Mouse (Mus musculus) cerebellum, adult 18-20 months (tissue): ENCODE results near the gene Nfix.

Experiments used
- DNase-seq, 2 experiments: peaks; one replicate each; pipeline ENCODE4 v3.0.0; 2021

Nfix gene

GRCm38 (mm10) chr8:84797971-84798370 is 2.2 kb downstream of the Nfix start:
- DNase-seq = peak; percentile 20 to 41

- DNase-seq = peak; percentile 22 to 33
Measured at GRCm38 (mm10) chr8:84797256-84797797, 2.8 kb downstream of the Nfix start.

- DNase-seq = peak; percentile 65 to 74
Measured at GRCm38 (mm10) chr8:84794486-84794885, 5.7 kb downstream of the Nfix start.

DNA sequence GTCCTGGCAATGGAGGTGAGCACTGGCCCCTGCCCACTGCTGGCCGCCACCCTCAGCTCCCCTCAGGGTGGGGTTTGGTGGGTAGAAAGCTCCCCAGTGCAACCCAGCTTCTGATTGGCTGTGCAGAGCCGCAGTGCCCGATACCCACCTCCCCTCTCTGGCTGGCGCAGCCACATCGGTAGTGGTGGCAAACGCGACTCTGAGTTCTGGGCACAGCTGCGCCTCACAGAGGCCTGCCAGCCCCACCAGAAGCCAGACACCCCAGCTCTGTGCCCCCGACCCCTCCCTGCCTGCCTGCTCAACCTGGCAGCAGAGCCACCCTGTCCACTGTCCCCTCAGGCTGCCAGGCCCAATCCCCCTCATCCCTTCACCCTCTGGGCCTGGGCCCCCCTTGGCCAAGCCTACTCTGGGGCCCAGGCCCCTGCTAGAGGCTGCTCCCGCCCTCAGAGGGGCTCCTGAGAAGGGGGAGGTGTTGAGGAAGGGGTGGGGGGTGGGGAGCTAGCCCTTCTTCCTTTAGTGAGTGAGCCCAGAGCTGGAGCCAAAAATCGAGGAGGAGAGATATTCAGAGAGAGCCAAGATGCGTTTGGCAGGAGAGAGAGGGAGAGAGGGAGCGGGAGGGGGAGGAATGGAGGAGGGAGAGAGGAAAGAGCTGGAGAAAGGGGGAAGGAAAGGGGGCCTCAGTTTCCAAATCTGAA is 6.2 kb downstream of the Nfix start:
- DNase-seq = peak; percentile 72 to 87

DNA sequence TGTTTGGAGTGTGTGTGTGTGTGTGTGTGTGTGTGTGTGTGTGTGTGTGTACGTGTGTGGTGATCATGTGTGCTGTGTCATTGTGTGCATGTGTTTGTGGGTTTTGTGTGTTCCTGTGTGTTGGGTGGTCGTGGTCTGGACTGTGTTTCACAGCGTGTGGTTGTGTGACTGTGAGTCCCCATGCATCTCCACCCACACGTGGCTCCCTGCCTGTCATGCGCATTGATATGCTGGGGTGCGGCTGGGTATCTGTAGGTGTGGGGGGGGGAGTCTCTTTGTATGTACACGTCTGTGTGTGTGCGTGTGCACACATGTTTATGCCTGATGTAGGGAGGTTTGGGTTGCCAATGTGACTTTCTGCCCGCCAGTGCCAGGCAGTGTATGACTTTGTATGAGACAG is 7.0 kb downstream of the Nfix start:
- DNase-seq = peak; percentile 39 to 51

- peak; percentile 21 to 41 for DNase-seq
Measured at GRCm38 (mm10) chr8:84792429-84792947, 7.7 kb downstream of the Nfix start.

GRCm38 (mm10) chr8:84790537-84790936 is 9.6 kb downstream of the Nfix start:
- DNase-seq = peak; percentile 15 to 49

DNA sequence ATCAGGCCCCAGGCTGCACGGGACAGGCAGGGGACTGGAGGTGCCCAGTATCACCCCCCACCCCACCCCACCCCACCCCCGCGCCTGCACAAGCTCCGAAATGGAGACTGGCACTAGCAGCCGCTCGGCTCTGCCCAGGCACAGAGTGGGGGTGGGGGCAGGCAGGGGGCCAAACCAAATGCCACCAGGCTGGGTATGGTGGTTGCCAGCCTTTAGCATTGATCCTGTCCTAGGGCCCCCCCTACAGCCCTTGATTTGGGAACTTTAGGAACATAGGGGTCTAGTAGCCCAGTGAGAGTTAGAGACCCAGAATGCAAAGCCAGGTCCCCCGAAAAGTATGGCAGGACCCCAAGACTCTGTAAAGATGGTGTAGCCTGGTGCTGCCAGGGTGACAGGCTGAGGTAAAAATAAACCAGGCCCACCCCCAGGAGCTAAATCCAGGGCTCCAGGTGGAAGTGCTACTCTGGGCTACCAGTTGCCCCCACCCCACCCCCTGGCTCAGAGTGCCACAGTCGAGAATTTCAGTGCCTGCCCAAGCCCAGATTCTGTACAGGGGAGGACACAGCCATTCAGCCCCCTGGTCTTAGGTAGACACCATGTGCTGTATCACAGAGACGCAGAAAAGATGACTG is 10.2 kb downstream of the Nfix start:
- peak; percentile 80 to 83 for DNase-seq

DNA sequence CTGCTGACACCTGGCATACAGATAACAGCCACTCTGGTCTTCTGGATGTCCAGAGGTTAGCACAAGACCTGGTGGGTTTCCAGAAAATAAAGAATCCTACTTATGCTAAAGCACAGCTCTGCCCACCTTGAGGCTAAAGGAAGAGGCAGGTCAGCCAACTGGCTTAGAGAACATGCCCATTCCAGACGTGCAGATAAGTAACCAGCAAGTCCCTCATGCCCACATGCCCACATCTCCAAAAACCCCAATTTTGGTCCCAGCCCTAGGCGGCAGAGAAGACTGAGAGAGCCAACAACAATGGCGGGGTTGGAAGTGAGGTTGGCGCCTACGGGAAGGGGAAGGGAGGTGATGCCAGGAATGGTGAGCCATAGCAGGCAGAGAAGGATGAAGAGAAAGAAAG is 10.8 kb downstream of the Nfix start:
- DNase-seq = peak in 1 of 2 experiments; percentile 26

- peak; percentile 49 to 56 for DNase-seq
Measured at GRCm38 (mm10) chr8:84788896-84789295, 11.2 kb downstream of the Nfix start.

- DNase-seq = peak; percentile 65 to 73
Measured at GRCm38 (mm10) chr8:84787523-84788302, 12.4 kb downstream of the Nfix start.

DNA sequence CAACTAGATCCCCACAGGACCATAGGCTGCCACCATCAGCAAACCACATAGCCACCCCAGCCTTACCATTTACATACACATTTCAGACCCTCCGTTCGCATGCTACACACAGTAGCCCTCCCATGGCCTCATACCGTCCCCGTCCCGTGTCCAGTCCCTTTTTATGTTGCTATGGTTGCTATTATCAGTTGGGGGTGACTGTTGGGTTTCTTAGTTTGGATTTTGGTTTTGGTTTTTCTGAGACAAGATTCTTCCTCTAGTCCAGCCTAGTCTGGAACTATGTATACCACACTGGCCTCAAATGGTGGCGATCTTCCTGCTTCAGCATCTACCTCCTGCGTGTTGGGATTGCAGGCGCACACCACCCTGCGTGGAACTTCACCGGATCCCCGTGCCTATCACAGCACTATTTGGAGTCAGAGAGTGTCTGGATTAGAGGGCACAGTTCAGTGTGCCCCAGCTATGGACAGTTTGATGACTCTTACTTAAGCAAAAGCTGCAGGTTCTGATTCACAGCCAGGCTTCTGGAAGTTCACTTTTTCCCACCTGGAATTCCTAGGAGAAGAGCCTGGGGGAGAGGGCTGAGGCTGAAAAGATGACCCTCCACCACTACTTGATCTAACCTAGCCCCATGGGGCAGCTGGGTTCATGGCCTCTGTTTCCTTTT is 13.2 kb downstream of the Nfix start:
- peak; percentile 17 to 49 for DNase-seq

GRCm38 (mm10) chr8:84785756-84786677 is 14.1 kb downstream of the Nfix start:
- DNase-seq = peak; percentile 55 to 62

DNA sequence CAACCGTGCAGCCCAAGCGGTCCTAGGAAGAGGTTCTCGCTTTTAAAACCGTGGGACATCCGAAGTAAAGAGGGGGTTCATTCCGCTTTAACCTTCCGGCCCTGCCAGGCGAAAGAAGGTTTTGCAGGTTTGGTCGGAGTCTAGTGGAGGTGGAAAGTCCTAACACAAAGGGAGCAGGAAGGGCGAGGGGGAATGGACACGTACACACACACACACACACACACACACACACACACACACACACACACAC is 14.7 kb downstream of the Nfix start:
- no peak for DNase-seq

DNA sequence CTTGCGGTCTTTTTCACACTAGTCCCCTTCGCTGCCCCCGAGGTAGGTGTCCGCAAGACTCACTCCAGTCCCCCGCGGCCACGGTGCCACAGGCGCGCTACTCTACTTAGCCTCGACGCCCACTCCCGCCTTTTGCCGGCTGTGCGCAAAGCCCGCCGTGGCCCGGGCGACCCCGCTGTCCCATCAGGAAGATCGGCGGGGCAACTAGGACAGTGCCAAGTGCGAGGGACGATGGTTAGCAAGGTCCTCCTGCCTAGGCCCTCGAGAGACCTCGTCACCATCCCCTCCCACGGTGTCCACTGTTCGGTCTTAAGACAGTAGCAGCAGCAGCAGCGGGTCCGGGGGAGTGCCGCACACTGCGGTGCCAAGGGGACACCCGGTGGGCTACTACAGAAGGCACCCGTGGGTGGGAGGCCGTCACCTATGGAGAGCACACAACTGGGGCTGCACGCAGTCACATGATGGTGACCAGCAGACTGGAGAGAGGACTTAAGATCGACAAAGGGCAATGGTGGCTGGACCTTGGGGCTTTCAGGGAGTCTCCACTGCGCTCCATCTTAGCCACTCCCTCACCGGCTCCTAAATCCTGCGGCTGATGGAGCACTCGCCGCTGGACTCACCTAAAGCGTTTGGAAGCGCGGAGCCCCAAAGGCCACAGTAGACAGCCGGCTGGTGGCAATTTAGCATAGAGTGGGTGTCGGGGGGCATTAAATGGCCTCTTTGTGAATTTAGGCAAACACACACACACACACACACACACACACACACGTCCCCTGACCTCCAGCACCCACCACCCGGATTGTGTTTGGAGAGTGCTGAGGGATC is 15.3 kb downstream of the Nfix start:
- peak; percentile 51 to 70 for DNase-seq

GRCm38 (mm10) chr8:84783919-84784581 is 16.1 kb downstream of the Nfix start:
- peak; percentile 77 to 79 for DNase-seq

DNA sequence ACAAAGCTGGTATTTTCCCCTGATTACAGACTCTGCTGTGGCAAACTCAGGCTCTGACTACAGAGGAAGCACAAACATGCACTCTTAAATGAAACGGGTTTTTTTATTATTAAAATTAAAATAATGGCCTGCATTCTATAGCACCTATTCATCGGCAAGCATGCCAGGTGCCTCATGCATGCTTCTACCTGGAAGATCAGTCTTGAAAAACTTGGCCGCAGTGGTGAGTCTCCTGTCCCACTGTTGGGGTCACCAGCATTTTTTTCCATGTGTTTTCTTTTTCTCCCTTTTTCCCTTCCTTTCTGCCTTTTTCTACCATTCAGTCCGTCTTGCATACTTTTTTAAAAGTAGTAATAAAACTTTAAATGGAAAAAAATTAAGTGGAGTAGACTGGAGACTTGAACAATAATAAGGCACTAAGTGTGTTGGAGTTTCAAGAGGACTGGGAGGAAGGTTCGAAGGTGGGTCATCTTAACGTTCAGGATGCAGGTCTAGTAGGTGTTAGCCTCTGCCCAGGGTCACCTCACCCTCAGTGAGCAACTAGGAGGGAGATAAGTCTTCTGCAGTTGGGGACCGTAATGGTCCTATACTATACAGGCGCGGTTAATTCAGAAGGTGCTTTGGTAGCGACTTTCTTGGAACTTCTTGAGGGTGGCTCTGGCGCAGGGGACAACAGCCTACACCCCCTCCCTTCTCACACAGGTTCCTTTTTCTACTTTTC is 16.8 kb downstream of the Nfix start:
- peak; percentile 12 to 38 for DNase-seq

DNA sequence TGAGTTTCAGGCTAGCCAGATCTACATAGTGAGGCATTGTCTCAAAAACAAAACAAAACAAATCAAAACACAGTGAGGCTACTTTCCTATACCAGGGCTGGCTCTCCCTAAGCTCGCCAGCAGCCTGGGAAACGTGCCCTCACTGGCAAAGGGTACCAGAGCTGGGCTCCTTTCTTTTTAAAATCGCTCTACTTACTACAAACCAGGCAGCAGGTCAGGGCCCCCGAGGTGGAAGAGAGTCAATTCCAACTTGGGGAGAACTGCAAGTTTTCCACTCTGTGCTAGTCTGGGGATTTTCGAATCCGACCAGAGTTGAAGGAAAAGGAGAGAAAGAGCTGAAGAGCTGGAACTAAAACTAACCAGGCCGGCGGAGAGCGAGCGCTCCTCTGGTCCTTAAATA is 17.5 kb downstream of the Nfix start:
- DNase-seq = peak in 1 of 2 experiments; percentile 57

GRCm38 (mm10) chr8:84781686-84782505 is 18.2 kb downstream of the Nfix start:
- no peak for DNase-seq
